Mouse (Mus musculus) CH12.LX (cell line): ENCODE results near the gene Jmjd8. TPM values are rescaled to one million over a fixed set of nuclear protein-coding genes. Genes with fewer than 3 reads are reported as not detected.

Experiments used
- DNase-seq: peaks from one replicate; pipeline ENCODE4 v3.0.0-alpha.2; 2013; ENCODE audit errors: extremely low read depth
- H3K27ac ChIP-seq: 2 replicates; pipeline ENCODE4 v1.5.1; 2012; ENCODE audit warnings: low read depth, mild to moderate bottlenecking, control low read depth, moderate library complexity; ENCODE audit not compliant: insufficient read depth
- H3K27me3 ChIP-seq: replicated peaks from 2 replicates; pipeline ENCODE3; 2012; ENCODE audit warnings: inconsistent platforms
- H3K36me3 ChIP-seq, 2 experiments: replicated peaks in 1 of 2; 2 replicates each; pipeline versions ENCODE3 to v1.6.1; 2012; ENCODE audit warnings: inconsistent platforms in 1 of 2, low read length in 1 of 2, mild to moderate bottlenecking in 1 of 2, mixed read lengths in 1 of 2, moderate library complexity in 1 of 2; ENCODE audit not compliant: control insufficient read depth in 1 of 2, insufficient read depth in 1 of 2
- H3K4me1 ChIP-seq, 2 experiments: 2 replicates each; pipeline ENCODE4 v1.6.1; 2012; ENCODE audit warnings: inconsistent platforms in 1 of 2, moderate library complexity in 1 of 2; ENCODE audit not compliant: insufficient read depth in 2 of 2, control insufficient read depth in 1 of 2
- H3K4me2 ChIP-seq: 2 replicates; pipeline ENCODE4 v1.6.1; 2012; ENCODE audit warnings: low read depth, mild to moderate bottlenecking, control low read depth; ENCODE audit not compliant: poor library complexity, insufficient read depth, severe bottlenecking
- H3K4me3 ChIP-seq, 3 experiments: fragments of 150-350 bp in 1 of 3; sonication (generic) in 1 of 3; replicated peaks in 1 of 3; 2 replicates each; pipeline versions ENCODE3 to v1.5.1; 2011 to 2012; ENCODE audit warnings: low read depth in 2 of 3, low read length in 2 of 3, mild to moderate bottlenecking in 2 of 3, moderate library complexity in 2 of 3, control low read depth in 1 of 3, improper control_type of control experiment in 1 of 3, inconsistent platforms in 1 of 3, mixed read lengths in 1 of 3; ENCODE audit not compliant: poor library complexity in 1 of 3
- H3K79me2 ChIP-seq: replicated peaks from 2 replicates; pipeline ENCODE4 v1.6.1; 2012; ENCODE audit warnings: mild to moderate bottlenecking, moderate library complexity; ENCODE audit not compliant: control insufficient read depth, poor library complexity, insufficient read depth, severe bottlenecking; ENCODE audit errors: extremely low read depth
- H3K9ac ChIP-seq: 2 replicates; pipeline ENCODE4 v1.6.1; 2012; ENCODE audit warnings: low read depth, mild to moderate bottlenecking, control low read depth, moderate library complexity; ENCODE audit not compliant: insufficient read depth
- H3K9me3 ChIP-seq: replicated peaks from 2 replicates; pipeline ENCODE3; 2012; ENCODE audit warnings: low read length, inconsistent platforms, mixed read lengths
- BHLHE40 ChIP-seq: IDR thresholded peaks from 2 replicates; pipeline ENCODE4 v1.6.1; 2011; ENCODE audit warnings: mild to moderate bottlenecking, low read depth, low read length, improper control_type of control experiment
- CTCF ChIP-seq, 2 experiments: IDR thresholded peaks in 1 of 2; conservative IDR thresholded peaks in 1 of 2; 2 replicates each; pipeline ENCODE4 v1.5.1; 2011 to 2012; ENCODE audit warnings: low read depth in 2 of 2, low read length in 2 of 2, improper control_type of control experiment in 1 of 2, inconsistent platforms in 1 of 2, mild to moderate bottlenecking in 1 of 2, moderate library complexity in 1 of 2
- E2F4 ChIP-seq: IDR thresholded peaks from 2 replicates; pipeline ENCODE4 v1.6.1; 2011; ENCODE audit warnings: low read depth, low read length, improper control_type of control experiment; ENCODE audit not compliant: insufficient replicate concordance
- GABPA ChIP-seq: IDR thresholded peaks from 2 replicates; pipeline ENCODE4 v1.6.1; 2012; ENCODE audit warnings: low read depth, low read length, improper control_type of control experiment, inconsistent platforms; ENCODE audit not compliant: insufficient replicate concordance
- HCFC1 ChIP-seq: IDR thresholded peaks from 2 replicates; pipeline ENCODE4 v1.6.1; 2012; ENCODE audit warnings: low read depth, mild to moderate bottlenecking, inconsistent platforms, low read length, improper control_type of control experiment
- JUN ChIP-seq: IDR thresholded peaks from 2 replicates; pipeline ENCODE4 v1.6.1; 2011; ENCODE audit warnings: low read depth, mild to moderate bottlenecking, low read length, improper control_type of control experiment, moderate library complexity; ENCODE audit not compliant: insufficient read depth
- KAT2A ChIP-seq: IDR thresholded peaks from 2 replicates; pipeline ENCODE4 v1.6.1; 2012; ENCODE audit warnings: low read length, improper control_type of control experiment, inconsistent platforms; ENCODE audit not compliant: insufficient replicate concordance
- MYC ChIP-seq: IDR thresholded peaks from 2 replicates; pipeline ENCODE4 v1.6.1; 2011; ENCODE audit warnings: low read depth, mild to moderate bottlenecking, improper control_type of control experiment, low read length
- PAX5 ChIP-seq: IDR thresholded peaks from 2 replicates; pipeline ENCODE4 v1.6.1; 2012; ENCODE audit warnings: low read length, inconsistent platforms, mixed read lengths
- POLR2A ChIP-seq: IDR thresholded peaks from 2 replicates; pipeline ENCODE4 v1.6.1; 2011; ENCODE audit warnings: low read depth, mild to moderate bottlenecking, improper control_type of control experiment, low read length
- POLR2AphosphoS2 ChIP-seq: IDR thresholded peaks from 2 replicates; pipeline ENCODE4 v1.6.1; 2011; ENCODE audit warnings: low read depth, low read length, improper control_type of control experiment
- UBTF ChIP-seq: IDR thresholded peaks from 2 replicates; pipeline ENCODE4 v1.6.1; 2012; ENCODE audit warnings: low read depth, mild to moderate bottlenecking, inconsistent platforms, low read length, improper control_type of control experiment, moderate library complexity
- USF2 ChIP-seq: conservative IDR thresholded peaks from 2 replicates; pipeline ENCODE4 v1.6.1; 2011; ENCODE audit warnings: low read depth, low read length, improper control_type of control experiment
- ZC3H11A ChIP-seq: IDR thresholded peaks from 2 replicates; pipeline ENCODE4 v1.6.1; 2012; ENCODE audit warnings: low read depth, mild to moderate bottlenecking, inconsistent platforms, low read length, improper control_type of control experiment
- ZNF384 ChIP-seq: IDR thresholded peaks from 2 replicates; pipeline ENCODE4 v1.6.1; 2012; ENCODE audit warnings: low read depth, low read length, improper control_type of control experiment, inconsistent platforms
- dilution Hi-C: fragments of 300-500 bp; cut with MboI; formaldehyde crosslinking; loops from 2 replicates; pipeline ENCODE4 v1.14.3; 2020; ENCODE audit warnings: low sequenced_read_pairs; ENCODE audit not compliant: extremely low pct_unique_long_range_greater_than_20kb, extremely low pct_ligation_motif_present
- in situ Hi-C: fragments of 300-500 bp; cut with MboI; formaldehyde crosslinking; loops from 3 replicates; pipeline ENCODE4 v1.14.3; 2019; ENCODE audit warnings: low sequenced_read_pairs, low pct_ligation_motif_present, low pct_unique_long_range_greater_than_20kb, mixed read lengths
- polyA plus RNA-seq: library from polyadenylated mRNA; unstranded; fragments of >175 nt; gene quantifications from 2 replicates; pipeline ENCODE4 v1.2.1, GENCODE M21; 2012; ENCODE audit warnings: low read depth; ENCODE audit not compliant: insufficient read length
- total RNA-seq, 2 experiments: library from RNA; depleted of rRNA; stranded (reverse); fragments of 300-350 nt in 1 of 2; fragments of >200 nt in 1 of 2; gene quantifications; 2 replicates each; pipeline ENCODE4 v1.2.3; 2012 to 2014

Jmjd8 gene
- total and polyA plus RNA-seq, 3 experiments, result 4.8 to 8.3 (median 7.7) TPM

GRCm38 (mm10) chr17:25786280-25786679 lies 42.4 kb upstream of the Jmjd8 start, which contains the start of gene Ccdc78:
Gene Ccdc78, plus strand, starts transcription at chr17:25786580.
- no peak for TF ChIP-seq ZNF384
- TF ChIP-seq JUN, result no peak
- no peak for TF ChIP-seq BHLHE40
- TF ChIP-seq GABPA, result no peak
- TF ChIP-seq HCFC1, result no peak
- no peak for TF ChIP-seq UBTF
- TF ChIP-seq MYC, result no peak
- no peak for TF ChIP-seq CTCF (conservative IDR thresholded peaks at IDR 0.05 in 1 of 2, IDR thresholded peaks at IDR 0.05 in 1 of 2; ENCODE audit: low read depth in 2 of 2, low read length in 2 of 2)
- DNase-seq, result no peak
- dilution Hi-C loops, result no loop called here
- Histone ChIP-seq H3K27me3 (no peaks in the 10 kb centered on the region), H3K4me3 (peak within 1 kb of the TSS; percentile 65 to 81 (median 73)), H3K4me1 (peaks cover 7 to 25% of the 10 kb centered on the region in 2 experiments), H3K9ac (no peak within 1 kb of the TSS; the same call in 1 of the 2 replicates), H3K79me2 (0 out of 2 replicates have a peak, but pooled peaks cover 3% of the 10 kb centered on the region), H3K4me2 (peak within 1 kb of the TSS; percentile 52), H3K27ac (peak within 1 kb of the TSS; percentile 50; the same call in 1 of the 2 replicates), H3K9me3 (no peaks in the 10 kb centered on the region), H3K36me3 (peaks cover 48 to 76% of the 10 kb centered on the region in 2 experiments)
- in situ Hi-C loops, result no loop called here

DNA sequence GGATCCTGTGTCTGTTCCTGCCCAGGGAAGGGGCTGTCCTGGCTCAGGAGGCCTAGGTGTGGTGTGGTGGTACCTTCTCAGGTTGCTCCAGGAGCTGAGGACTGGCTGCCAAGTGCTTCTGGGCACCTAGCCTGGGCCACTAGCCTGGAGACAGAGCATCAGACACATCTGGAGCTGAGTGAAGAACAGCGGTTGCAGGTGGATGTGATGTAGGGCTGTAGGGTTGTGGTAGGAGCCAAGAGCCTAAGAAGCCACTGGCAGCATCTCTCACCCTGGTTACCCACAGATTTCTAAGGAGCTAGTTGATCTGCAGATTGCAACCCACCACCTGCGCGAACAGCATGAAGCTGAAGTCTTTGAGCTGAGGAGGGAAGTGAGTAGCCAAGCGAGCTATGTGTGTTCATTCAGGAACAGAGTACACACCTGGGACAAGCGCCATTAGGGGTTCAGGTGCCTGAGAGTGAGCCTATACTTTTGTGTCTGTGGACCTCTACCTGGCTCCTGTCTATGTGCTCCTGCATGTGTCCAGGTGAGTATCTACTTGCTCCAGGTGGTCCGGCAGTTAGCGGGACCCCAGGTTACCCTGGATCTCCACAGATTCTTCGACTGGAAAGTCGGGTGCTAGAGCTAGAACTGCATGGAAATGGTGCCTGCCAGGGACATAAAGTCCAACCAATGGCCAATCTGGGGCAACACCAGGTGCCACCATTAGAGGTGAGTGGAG lies 41.7 kb upstream of the Jmjd8 start:
- DNase-seq, result no peak
- Histone ChIP-seq H3K4me2 (no peak overlapping the region), H3K9ac (no peak overlapping the region), H3K79me2 (0 out of 2 replicates have a peak, but pooled peaks cover 3% of the 10 kb centered on the region), H3K27me3 (no peaks in the 10 kb centered on the region), H3K9me3 (no peaks in the 10 kb centered on the region), H3K4me1 (peaks cover 7 to 27% of the 10 kb centered on the region in 2 experiments), H3K4me3 (no peak overlapping the region), H3K36me3 (peaks cover 41 to 70% of the 10 kb centered on the region in 2 experiments), H3K27ac (no peak overlapping the region)
- in situ Hi-C loops, result no loop called here
- no peak for TF ChIP-seq ZNF384
- no peak for TF ChIP-seq KAT2A
- TF ChIP-seq GABPA, result no peak
- no peak for TF ChIP-seq POLR2AphosphoS2
- TF ChIP-seq ZC3H11A, result no peak
- dilution Hi-C loops, result no loop called here

DNA sequence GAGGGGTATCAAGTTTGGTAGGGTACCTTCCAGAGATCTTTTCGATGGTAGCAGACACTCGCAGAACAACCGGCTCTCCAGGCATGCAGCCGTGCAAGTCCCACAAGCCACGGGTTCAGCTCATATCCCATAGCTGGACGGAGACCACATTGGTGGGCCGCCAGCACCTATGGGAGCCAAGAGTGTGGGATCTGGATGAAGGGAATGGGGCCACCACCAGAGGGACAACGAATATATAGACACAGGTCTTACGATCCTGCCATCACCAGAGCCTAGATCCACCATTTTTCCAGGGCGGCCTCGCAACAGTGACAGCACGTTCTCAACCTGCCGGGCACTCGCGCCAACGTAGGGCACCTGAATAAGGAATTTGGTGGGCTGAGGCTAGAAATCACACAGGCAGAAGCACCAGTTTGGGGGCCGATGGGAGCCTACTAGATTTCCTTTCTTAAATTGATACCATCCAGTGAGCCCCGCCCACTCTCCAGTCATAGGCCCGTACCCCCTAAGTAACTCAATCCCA lies 37.3 kb upstream of the Jmjd8 start:
- H3K79me2 ChIP-seq, result 0 out of 2 replicates have a peak, but pooled peaks cover 3% of the 10 kb centered on the region
- H3K27me3 ChIP-seq, result no peaks in the 10 kb centered on the region
- H3K4me1 ChIP-seq, result peaks cover 14 to 29% of the 10 kb centered on the region in 2 experiments
- H3K9me3 ChIP-seq, result no peaks in the 10 kb centered on the region
- H3K4me2 ChIP-seq, result peak overlapping the region; percentile 71
- H3K36me3 ChIP-seq, result peaks cover 17 to 50% of the 10 kb centered on the region in 2 experiments
- in situ Hi-C loops (loop anchor here (10.0 kb wide), 1 partner anchor 57 kb away; the partner anchor contains the start of gene Mslnl), dilution Hi-C loops (no loop called here)
- H3K9ac ChIP-seq, result peak overlapping the region; percentile 42
- no peak for DNase-seq
- H3K27ac ChIP-seq, result no peak overlapping the region
- peak overlapping the region; percentile 67 to 83 (median 76) for H3K4me3 ChIP-seq
- no peak for TF ChIP-seq E2F4
- no peak for TF ChIP-seq PAX5
- TF ChIP-seq POLR2A, result no peak
- TF ChIP-seq USF2, result no peak
